Mouse (Mus musculus) embryonic fibroblast, embryonic 13.5 days (primary cell): ENCODE results near the gene Raver2.
A peak's percentile ranks its signal among the peaks of the same experiment; 100 is the strongest.

ENCODE experiments used
- CTCF ChIP-seq: IDR thresholded peaks from 2 replicates; pipeline ENCODE4 v1.5.1; 2011; ENCODE audit warnings: mild to moderate bottlenecking, control low read depth, low read length, moderate library complexity, borderline replicate concordance; ENCODE audit not compliant: insufficient read depth
- POLR2A ChIP-seq: IDR thresholded peaks from 2 replicates; pipeline ENCODE4 v1.6.1; 2011; ENCODE audit warnings: low read depth, mild to moderate bottlenecking, control low read depth, low read length, moderate library complexity

DNA sequence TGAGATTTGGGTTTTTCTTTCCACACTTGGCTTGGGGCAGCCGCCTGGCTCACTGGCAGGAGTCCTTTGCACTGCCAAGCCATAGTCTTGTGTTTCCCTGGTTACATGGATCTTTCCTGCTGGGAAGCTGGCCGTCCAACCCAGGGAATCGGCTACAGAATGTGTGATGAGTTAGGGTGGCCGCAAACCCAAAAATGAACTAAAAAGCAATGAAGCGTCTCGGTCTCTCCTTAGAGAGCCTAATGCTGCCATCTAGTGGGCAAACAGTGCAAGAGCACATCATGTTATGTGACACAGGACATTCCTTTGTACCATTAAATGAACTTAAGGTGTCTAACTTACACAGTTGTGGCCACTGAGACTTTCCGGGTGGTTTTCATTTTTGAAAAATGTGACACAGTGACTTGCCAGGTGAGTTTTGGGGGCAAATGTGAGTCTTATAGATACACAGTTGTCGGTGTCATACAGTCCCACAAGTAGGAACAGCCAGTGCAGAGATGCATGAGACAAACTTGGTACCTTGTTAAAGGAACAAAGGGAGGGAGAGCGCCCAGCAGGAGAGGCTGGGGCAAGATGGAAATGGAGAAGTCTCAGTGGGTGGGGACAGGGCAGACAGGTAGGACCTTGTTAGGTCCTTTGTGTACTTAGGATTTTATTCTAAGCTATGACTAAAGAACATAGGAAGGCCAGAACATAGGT is 77.4 kb downstream of the Raver2 start:
- peak; percentile 51; the same call in 1 of the 2 replicates for TF ChIP-seq CTCF
- TF ChIP-seq POLR2A: no peak
